Mouse (Mus musculus) hindbrain, embryonic 15.5 days (tissue): Measurements from ENCODE around the gene Rptor. TPM values are rescaled to one million over a fixed set of nuclear protein-coding genes. Genes with fewer than 3 reads are reported as not detected.
A peak's percentile ranks its signal among the peaks of the same experiment; 100 is the strongest.

Experiments
- ATAC-seq: fragments of 200-750 bp; cut with Nextera tagmentation; 2 replicates; pipeline ENCODE4 v1.8.0; 2017; ENCODE audit warnings: low read depth, moderate number of reproducible peaks, moderate TSS enrichment; ENCODE audit not compliant: low FRiP score
- H3K27ac ChIP-seq: fragments of 300-500 bp; sonication (generic); replicated peaks from 2 replicates; pipeline ENCODE4 v1.5.1; 2015; ENCODE audit warnings: mild to moderate bottlenecking, inconsistent platforms
- H3K27me3 ChIP-seq: fragments of 300-500 bp; sonication (generic); 2 replicates; pipeline ENCODE4 v1.6.1; 2015; ENCODE audit warnings: control low read depth, inconsistent platforms
- H3K36me3 ChIP-seq: fragments of 300-500 bp; sonication (generic); 2 replicates; pipeline ENCODE4 v1.6.1; 2015; ENCODE audit warnings: control low read depth, inconsistent platforms
- H3K4me1 ChIP-seq: fragments of 300-500 bp; sonication (generic); replicated peaks from 2 replicates; pipeline ENCODE4 v1.6.1; 2015; ENCODE audit warnings: control low read depth, inconsistent platforms
- H3K4me2 ChIP-seq: fragments of 300-500 bp; sonication (generic); 2 replicates; pipeline ENCODE4 v1.6.1; 2015; ENCODE audit warnings: moderate library complexity, mild to moderate bottlenecking, inconsistent platforms
- H3K4me3 ChIP-seq: fragments of 300-500 bp; sonication (generic); 2 replicates; pipeline ENCODE4 v1.5.1; 2015; ENCODE audit warnings: mild to moderate bottlenecking, inconsistent platforms
- H3K9ac ChIP-seq: fragments of 300-500 bp; sonication (generic); 2 replicates; pipeline ENCODE4 v1.6.1; 2015; ENCODE audit warnings: inconsistent platforms
- H3K9me3 ChIP-seq: fragments of 300-500 bp; sonication (generic); 2 replicates; pipeline ENCODE4 v1.6.1; 2016; ENCODE audit warnings: control low read depth, inconsistent platforms
- WGBS: fragments of 180-500 bp; shearing (Covaris S2); methylation state at CpG from one replicate; pipeline ENCODE4 v1.1.7; 2015; 5-methylcytosine and 5-hydroxymethylcytosine counted together
- polyA plus RNA-seq: library from polyadenylated mRNA; unstranded; fragments of >200 nt; fragmentation: Nextera tagmentation; extraction: Ambion mirVana; gene quantifications from 2 replicates; pipeline ENCODE4 v1.2.1, GENCODE M21; 2015

Gene Rptor
- polyA plus RNA-seq, 1 experiment from 2014 or later: 13.3 TPM

DNA sequence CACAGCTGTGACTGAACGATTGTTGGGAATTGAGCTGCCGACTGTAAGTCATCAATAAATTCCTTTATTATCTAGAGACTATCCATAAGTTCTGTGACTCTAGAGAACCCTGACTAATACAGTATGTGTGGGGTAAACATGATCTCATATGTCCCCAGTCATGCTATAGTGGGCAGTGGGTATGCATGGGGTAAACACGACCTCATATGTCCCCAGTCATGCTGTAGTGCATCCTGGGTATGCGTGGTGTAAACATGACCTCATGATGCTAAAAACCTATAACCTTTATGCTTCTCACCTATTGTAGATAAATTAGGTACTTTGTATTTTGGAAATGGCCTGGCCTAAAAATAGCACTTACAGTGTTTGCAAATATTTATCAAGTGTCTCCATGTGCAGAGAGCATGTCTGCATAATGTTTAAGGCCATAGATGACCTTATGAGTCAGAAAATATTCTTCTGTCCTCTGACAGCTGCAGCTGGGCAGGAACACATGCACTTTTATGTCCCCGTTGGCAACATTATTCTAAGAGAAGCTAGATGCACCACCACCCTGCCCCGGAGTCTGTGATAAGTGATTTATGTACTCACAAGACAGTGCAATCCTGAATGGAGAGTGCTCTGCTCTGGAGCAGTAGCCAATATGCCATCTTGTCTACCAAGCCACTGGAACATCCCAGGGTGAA is 102.8 kb downstream of the Rptor start:
- ATAC-seq: no peak

DNA sequence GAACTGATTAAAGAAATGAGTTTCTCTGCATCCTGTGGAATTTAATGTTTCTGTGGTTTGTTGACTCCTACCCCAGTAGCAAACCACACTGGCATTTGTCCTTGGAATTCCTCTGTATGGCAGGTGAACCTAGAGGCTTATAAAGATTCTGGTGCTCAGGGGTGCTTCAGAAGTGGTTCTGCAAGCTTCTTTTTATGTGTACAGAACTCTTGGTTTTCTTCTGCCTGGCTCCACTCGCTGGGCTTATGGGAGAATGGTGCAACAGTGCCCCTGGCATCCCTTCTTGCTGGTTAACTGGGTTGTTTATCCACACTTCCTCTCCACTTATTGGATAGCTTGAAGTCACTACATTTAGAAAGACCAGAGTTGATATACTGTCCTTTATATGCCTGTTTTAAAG is 104.6 kb downstream of the Rptor start:
- no peak for ATAC-seq
- Histone ChIP-seq H3K27ac (no peak overlapping the region), H3K27me3 (no peaks in the 10 kb centered on the region), H3K4me1 (peaks cover 21% of the 10 kb centered on the region), H3K4me2 (no peak overlapping the region), H3K9ac (no peak overlapping the region), H3K9me3 (no peaks in the 10 kb centered on the region), H3K36me3 (no peaks in the 10 kb centered on the region), H3K4me3 (no peak overlapping the region)
- 98% methylated on average over 1 of the region's 1 CpGs for WGBS

More for the DNA sequence above, 102.8 kb downstream of the Rptor start:
- no peak overlapping the region for H3K4me3 ChIP-seq
- no peak overlapping the region for H3K9ac ChIP-seq
- no peak overlapping the region for H3K27ac ChIP-seq
- no peaks in the 10 kb centered on the region for H3K9me3 ChIP-seq
- H3K4me2 ChIP-seq: no peak overlapping the region
- peaks cover 16% of the 10 kb centered on the region for H3K4me1 ChIP-seq
- 88% methylated on average over 4 of the region's 6 CpGs for WGBS
- no peaks in the 10 kb centered on the region for H3K27me3 ChIP-seq
- H3K36me3 ChIP-seq: no peaks in the 10 kb centered on the region

DNA sequence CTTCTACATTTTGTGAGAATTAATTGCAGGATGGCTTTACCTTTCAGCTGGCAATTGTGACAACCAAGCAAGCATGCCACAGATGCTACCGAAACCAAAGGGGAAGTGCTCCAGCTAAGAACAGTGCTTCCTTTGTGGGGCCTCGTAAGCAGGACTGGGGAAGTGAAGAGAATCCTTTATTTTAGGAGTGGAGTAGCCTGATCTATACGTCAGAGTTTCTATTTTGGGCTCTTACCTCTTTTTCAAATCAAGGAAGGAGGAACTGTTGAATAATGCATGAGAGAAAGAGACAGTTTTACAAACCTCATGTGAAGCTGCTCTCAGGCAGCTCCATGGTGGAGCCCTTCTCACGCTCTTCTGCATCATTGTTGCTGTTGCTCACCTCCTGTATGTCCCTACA is 106.5 kb downstream of the Rptor start:
- 41% methylated on average over 4 of the region's 4 CpGs for WGBS
- Histone ChIP-seq H3K36me3 (no peaks in the 10 kb centered on the region), H3K9ac (no peak overlapping the region), H3K9me3 (no peaks in the 10 kb centered on the region), H3K4me3 (no peak overlapping the region), H3K4me2 (no peak overlapping the region), H3K27me3 (no peaks in the 10 kb centered on the region), H3K4me1 (peaks cover 25% of the 10 kb centered on the region), H3K27ac (peak overlapping the region; percentile 61)
- ATAC-seq: peak; percentile 56

DNA sequence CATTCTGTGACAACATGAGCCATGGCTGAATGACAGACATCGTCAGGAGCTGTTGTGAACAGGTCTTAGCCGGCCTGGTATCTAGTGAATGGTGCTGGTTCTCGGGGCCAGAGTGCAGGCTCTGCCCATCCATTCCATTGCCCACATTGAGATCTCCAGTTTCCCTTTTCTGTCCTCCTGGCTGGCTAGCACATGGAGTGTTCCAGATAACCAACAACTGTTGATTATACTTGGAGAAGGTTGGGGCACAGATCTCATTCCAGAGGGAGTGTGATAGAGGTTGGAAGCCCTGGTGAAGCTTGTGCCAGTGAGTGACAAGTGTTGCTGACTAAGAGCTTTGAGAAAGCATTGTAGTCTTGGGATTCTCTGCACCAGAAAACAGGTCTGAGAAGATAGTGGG is 107.6 kb downstream of the Rptor start:
- H3K36me3 ChIP-seq: no peaks in the 10 kb centered on the region
- no peak overlapping the region for H3K27ac ChIP-seq
- no peaks in the 10 kb centered on the region for H3K27me3 ChIP-seq
- peaks cover 29% of the 10 kb centered on the region for H3K4me1 ChIP-seq
- WGBS: over 99% methylated on average over 3 of the region's 3 CpGs
- no peak overlapping the region for H3K9ac ChIP-seq
- no peak for ATAC-seq
- H3K4me3 ChIP-seq: no peak overlapping the region
- H3K9me3 ChIP-seq: no peaks in the 10 kb centered on the region
- H3K4me2 ChIP-seq: no peak overlapping the region

DNA sequence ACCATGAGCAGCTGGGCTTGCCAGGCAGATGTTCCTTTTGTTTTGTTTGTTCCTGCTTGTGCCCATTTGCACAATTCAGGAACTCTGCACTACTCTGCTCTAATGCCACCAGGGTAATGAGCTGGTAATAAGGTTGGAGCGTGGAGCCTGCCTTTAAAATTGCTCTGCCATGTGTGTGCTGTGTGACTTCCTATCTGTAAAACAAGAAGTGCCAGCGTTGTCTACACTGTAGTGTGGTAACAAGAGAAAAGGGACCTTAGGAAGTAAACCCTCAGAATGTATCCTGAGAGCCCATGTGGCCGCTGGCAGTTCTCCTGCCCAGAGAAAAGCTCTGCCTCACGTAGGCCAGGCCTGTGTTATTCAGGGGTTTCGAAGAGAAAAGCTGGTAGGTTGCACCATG is 108.1 kb downstream of the Rptor start:
- Histone ChIP-seq H3K36me3 (no peaks in the 10 kb centered on the region), H3K9ac (no peak overlapping the region), H3K9me3 (no peaks in the 10 kb centered on the region), H3K4me2 (no peak overlapping the region), H3K27me3 (no peaks in the 10 kb centered on the region), H3K27ac (no peak overlapping the region), H3K4me1 (peaks cover 31% of the 10 kb centered on the region), H3K4me3 (no peak overlapping the region)
- WGBS: 80% methylated on average over 5 of the region's 5 CpGs
- ATAC-seq: no peak

DNA sequence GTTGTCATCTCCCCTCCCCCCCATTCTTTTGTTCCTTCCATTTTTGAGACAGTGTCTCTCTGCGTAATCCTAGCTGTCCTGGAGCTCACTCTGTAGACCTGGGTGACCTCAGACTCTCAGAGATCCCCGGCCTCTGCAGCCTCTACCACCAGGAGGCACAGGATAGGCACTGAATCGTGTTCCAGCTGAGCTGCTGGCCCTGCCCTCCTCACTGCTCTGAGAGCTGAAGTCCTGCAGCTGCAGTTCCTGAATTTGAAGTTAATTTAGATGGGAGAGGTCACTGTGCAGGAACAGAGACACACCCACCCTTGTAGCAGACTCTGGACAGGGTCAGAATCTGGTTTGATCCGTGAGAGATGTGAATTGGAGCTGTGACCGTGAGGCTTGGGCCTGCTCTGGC is 112.7 kb downstream of the Rptor start:
- no peak overlapping the region for H3K4me2 ChIP-seq
- no peak overlapping the region for H3K9ac ChIP-seq
- H3K4me1 ChIP-seq: peaks cover 22% of the 10 kb centered on the region
- 47% methylated on average over 5 of the region's 5 CpGs for whole genome bisulfite sequencing
- no peaks in the 10 kb centered on the region for H3K9me3 ChIP-seq
- H3K27me3 ChIP-seq: no peaks in the 10 kb centered on the region
- H3K4me3 ChIP-seq: no peak overlapping the region
- ATAC-seq: 0 out of 2 replicates have a peak, but pooled peaks have one; percentile 30
- H3K27ac ChIP-seq: 0 out of 2 replicates have a peak overlapping the region, but pooled peaks have one; percentile 10
- H3K36me3 ChIP-seq: no peaks in the 10 kb centered on the region

DNA sequence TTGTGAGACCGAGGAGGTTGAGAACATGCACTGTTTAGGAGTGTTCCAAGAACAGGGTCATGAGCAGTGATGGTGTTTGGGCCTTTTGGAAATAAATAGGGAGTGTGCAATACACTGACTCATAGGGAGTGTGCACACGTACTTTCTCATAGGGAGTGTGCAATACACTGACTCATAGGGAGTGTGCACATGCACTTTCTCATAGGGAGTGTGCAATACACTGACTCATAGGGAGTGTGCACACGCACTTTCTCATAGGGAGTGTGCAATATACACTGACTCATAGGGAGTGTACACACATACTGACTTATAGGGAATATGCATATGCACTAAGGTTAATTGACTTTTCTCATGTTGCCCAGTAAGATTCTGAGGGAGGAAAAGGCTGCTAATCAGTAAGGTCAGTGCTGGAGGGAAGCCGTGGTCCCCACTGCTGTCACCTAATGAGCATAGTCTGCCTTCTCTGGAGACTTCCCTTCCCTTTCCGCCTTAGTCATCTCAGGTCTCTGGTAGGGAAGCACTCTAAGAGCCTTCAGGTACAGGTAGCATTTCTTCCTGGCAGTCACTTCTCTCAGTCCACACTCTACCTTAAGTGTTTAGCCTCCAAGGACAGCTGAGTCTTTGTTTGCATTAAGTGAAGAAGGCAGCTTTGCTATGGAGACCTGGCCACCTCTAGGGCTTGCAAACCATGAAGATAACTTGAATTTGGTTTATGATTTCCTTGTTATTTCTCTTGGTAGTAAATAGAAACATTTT is 113.3 kb downstream of the Rptor start:
- no peak overlapping the region for H3K27ac ChIP-seq

DNA sequence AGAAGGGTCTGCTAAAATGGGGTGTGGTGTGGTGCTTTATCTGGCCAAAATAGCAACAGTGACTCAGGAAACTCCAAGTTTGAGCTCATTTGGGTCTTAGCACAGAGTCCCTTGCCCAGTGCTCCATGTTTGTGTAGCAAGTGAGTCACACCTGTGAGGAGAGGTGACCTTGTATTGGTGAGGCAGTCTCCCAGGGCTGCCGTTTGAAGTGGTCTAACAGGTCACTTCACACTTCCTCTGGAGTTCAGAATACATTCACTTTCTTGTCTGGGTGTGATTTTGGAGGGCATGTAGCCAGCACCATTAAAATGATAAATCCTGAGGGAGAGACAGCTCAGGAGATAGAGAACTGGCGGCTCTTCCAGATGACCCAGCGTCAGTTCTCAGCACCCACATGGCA is 115.4 kb downstream of the Rptor start:
- Histone ChIP-seq H3K4me3 (no peak overlapping the region), H3K4me1 (peaks cover 19% of the 10 kb centered on the region), H3K36me3 (no peaks in the 10 kb centered on the region), H3K9ac (no peak overlapping the region), H3K27ac (no peak overlapping the region), H3K9me3 (no peaks in the 10 kb centered on the region), H3K27me3 (no peaks in the 10 kb centered on the region), H3K4me2 (no peak overlapping the region)
- WGBS: 97% methylated on average over 3 of the region's 3 CpGs
- ATAC-seq: no peak

More for the DNA sequence above, 113.3 kb downstream of the Rptor start:
- no peak overlapping the region for H3K9ac ChIP-seq
- H3K4me3 ChIP-seq: no peak overlapping the region
- WGBS: 87% methylated on average over 5 of the region's 5 CpGs
- H3K9me3 ChIP-seq: no peaks in the 10 kb centered on the region
- H3K27me3 ChIP-seq: no peaks in the 10 kb centered on the region
- no peaks in the 10 kb centered on the region for H3K36me3 ChIP-seq
- H3K4me1 ChIP-seq: peaks cover 20% of the 10 kb centered on the region
- 0 out of 2 replicates have a peak, but pooled peaks have one; percentile 27 for ATAC-seq
- no peak overlapping the region for H3K4me2 ChIP-seq

DNA sequence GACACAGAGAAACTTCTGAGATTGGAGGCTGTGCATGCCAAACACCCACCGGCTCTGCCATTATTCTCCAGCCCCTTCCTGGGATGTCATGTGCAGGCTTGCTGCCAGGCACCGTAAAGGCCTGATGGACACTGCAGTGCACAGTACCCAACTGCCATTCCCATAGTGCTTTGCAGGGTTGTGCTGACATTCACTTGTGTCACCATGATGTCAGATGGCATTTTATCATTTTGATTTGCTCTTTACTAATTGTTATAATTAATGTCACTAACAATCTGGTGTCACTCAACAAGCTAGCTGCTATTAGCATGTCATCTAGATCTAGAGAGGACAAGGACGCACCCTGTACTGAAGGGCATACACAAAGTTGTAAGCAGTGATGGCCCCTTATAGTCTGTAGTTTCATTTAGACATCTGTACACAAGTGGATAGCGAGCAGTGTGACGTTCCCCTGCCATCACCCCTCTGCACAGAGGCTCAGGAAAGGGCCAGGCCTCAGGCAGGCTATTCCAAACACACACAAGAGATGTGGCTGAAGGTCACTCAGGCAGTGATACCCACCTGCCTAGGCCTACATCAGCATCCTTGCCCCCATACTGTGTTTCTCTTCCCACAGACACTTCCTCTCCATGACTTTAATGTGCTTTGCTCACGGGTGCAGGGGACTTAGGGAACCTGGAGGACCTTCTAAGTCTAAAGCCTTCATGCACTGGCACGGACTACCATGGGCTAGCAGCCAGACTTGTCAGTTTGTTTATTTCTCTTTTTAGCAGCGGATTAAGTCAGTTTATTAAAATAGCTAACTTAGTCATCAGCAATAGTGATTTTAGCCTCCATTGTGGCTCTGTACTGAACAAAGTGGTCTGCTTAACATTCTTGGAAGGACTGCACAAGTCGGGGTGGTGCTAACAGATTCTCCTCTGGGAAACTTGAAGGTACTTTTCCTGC is 117.7 kb downstream of the Rptor start:
- H3K9me3 ChIP-seq: no peaks in the 10 kb centered on the region
- peaks cover 10% of the 10 kb centered on the region; the same call in 1 of the 2 replicates for H3K4me1 ChIP-seq
- 80% methylated on average over 9 of the region's 9 CpGs for WGBS
- no peak for ATAC-seq
- H3K27ac ChIP-seq: no peak overlapping the region
- H3K9ac ChIP-seq: no peak overlapping the region
- no peak overlapping the region for H3K4me2 ChIP-seq
- H3K4me3 ChIP-seq: no peak overlapping the region
- no peaks in the 10 kb centered on the region for H3K27me3 ChIP-seq
- no peaks in the 10 kb centered on the region for H3K36me3 ChIP-seq

DNA sequence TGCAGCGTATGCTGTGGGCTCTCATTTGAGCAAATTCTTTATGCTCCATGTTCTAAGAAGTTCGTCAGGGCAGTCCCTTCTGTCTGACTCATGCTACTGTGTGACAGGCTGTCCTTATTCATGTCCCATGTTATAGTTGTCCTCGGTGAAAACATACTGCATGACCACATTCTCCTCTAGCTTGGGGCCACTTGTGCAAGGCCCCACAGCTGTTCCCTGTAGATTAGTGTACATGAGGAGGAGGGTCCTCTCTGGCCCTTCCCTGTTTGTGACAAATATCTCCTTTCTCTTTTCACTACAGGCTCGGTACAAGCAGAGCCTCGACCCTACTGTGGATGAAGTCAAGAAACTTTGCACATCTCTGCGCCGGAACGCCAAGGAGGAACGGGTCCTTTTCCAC is 122.0 kb downstream of the Rptor start:
- Histone ChIP-seq H3K4me2 (no peak overlapping the region), H3K9ac (no peak overlapping the region), H3K36me3 (no peaks in the 10 kb centered on the region), H3K4me3 (no peak overlapping the region), H3K27ac (no peak overlapping the region), H3K4me1 (0 out of 2 replicates have a peak, but pooled peaks cover 4% of the 10 kb centered on the region), H3K27me3 (no peaks in the 10 kb centered on the region), H3K9me3 (no peaks in the 10 kb centered on the region)
- 88% methylated on average over 9 of the region's 9 CpGs for WGBS
- no peak for ATAC-seq

DNA sequence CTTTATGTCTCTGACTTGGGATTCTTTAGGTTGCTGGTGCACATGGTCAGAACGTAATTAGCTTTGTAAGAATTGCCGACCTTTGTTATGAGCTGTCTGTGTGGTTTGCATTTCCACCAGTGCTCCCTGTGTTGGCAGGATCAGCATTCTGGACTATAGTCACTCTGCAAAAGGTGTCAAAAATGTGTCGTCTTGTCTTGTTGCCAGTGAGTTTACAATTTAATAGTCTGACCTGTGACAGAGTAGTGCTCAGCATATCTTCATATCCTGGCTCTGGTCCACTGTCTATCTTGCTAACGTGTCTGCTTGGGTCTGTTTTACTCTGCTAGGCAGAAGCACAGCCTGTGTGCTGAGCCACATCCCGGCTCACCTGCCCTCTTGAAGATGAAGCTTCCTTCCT is 128.7 kb downstream of the Rptor start:
- H3K9me3 ChIP-seq: no peaks in the 10 kb centered on the region
- H3K27ac ChIP-seq: no peak overlapping the region
- no peak overlapping the region for H3K4me2 ChIP-seq
- no peaks in the 10 kb centered on the region for H3K27me3 ChIP-seq
- 83% methylated on average over 5 of the region's 5 CpGs for WGBS
- no peak overlapping the region for H3K4me3 ChIP-seq
- no peak overlapping the region for H3K9ac ChIP-seq
- no peak for ATAC-seq
- no peaks in the 10 kb centered on the region for H3K36me3 ChIP-seq
- no peaks in the 10 kb centered on the region; the same call in 1 of the 2 replicates for H3K4me1 ChIP-seq
